ENCODE assay signal across 20 mouse cellular contexts in the genomic region with DNA sequence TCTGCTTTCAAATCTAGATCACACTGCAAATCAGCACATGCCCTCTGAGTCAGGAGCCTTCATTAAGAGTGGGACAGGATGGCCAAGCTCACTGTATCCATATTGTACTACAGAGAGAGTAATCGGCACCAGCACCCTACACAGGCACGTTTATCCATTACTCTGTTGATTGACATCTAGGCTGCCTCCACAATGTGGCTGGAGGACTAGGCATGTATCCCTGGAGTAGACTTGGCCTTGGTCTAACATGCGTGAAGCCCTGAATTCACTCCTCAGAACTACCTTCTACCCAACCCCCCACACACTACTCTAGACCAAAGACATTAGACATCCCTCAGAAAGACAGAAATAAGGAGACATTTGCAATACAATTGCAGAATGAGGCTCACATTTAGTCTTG.
A peak's percentile ranks its signal among the peaks of the same experiment; 100 is the strongest.
DNase-seq lines count a peak whose midpoint lies in the region; ATAC-seq and TF ChIP-seq lines count a peak whose summit lies in the region.
"Had no signal": no experiment of that assay in that cellular context is flagged by ENCODE, and none has a peak within 500 bp of the region (broad histone marks: within the 10 kb centered on the region; RNA-seq: fewer than 3 reads in every experiment).

No protein-coding gene starts in this region.

- no peaks in the 10 kb centered on the region for H3K27me3 ChIP-seq in forebrain, embryonic 13.5 days
- H3K27me3 ChIP-seq in forebrain, embryonic 10.5 days (ENCODE audit: poor library complexity, severe bottlenecking), result no peaks in the 10 kb centered on the region
- no peaks in the 10 kb centered on the region for H3K27me3 ChIP-seq in hindbrain, embryonic 14.5 days (ENCODE audit: control insufficient read depth, insufficient read depth, low read length)
- H3K27me3 ChIP-seq in hindbrain, embryonic 10.5 days (ENCODE audit: insufficient read depth, poor library complexity, severe bottlenecking), result no peaks in the 10 kb centered on the region
- H3K27me3 ChIP-seq: embryonic facial prominence, embryonic 15.5 days; Patski had no signal

- H3K27ac ChIP-seq in forebrain, embryonic 13.5 days, result no peak overlapping the region
- no peak overlapping the region for H3K27ac ChIP-seq in forebrain, embryonic 10.5 days
- no peak overlapping the region for H3K27ac ChIP-seq in hindbrain, embryonic 14.5 days
- H3K27ac ChIP-seq in hindbrain, embryonic 10.5 days, result no peak overlapping the region
- peak overlapping the region; percentile 45 for H3K27ac ChIP-seq in left cerebral cortex, adult 2 months
- 0 out of 2 replicates have a peak overlapping the region, but pooled peaks have one; percentile 0 for H3K27ac ChIP-seq in cortical plate, adult 2 months (ENCODE audit: insufficient read depth, low read length)
- H3K27ac ChIP-seq: embryonic facial prominence, embryonic 10.5 days; embryonic facial prominence, embryonic 15.5 days; liver, embryonic 14.5 days had no signal

- H3K4me3 ChIP-seq in forebrain, embryonic 13.5 days, result no peak overlapping the region
- no peak overlapping the region for H3K4me3 ChIP-seq in forebrain, embryonic 10.5 days
- H3K4me3 ChIP-seq in hindbrain, embryonic 14.5 days (replicated peaks; ENCODE audit: low read length), result no peak overlapping the region
- H3K4me3 ChIP-seq in hindbrain, embryonic 10.5 days, result no peak overlapping the region
- H3K4me3 ChIP-seq in left cerebral cortex, adult 2 months, result no peak overlapping the region
- H3K4me3 ChIP-seq in cortical plate, adult 2 months (ENCODE audit: insufficient read depth, low read length), result no peak overlapping the region
- H3K4me3 ChIP-seq: embryonic facial prominence, embryonic 10.5 days; embryonic facial prominence, embryonic 15.5 days had no signal

- intact Hi-C loops in left cerebral cortex, adult 2 months (cut with DNase I), result no loop called here

- H3K36me3 ChIP-seq in forebrain, embryonic 13.5 days (ENCODE audit: poor library complexity, severe bottlenecking), result no peaks in the 10 kb centered on the region
- H3K36me3 ChIP-seq in forebrain, embryonic 10.5 days (replicated peaks), result no peaks in the 10 kb centered on the region
- no peaks in the 10 kb centered on the region for H3K36me3 ChIP-seq in hindbrain, embryonic 14.5 days (replicated peaks; ENCODE audit: control insufficient read depth, insufficient read depth)
- no peaks in the 10 kb centered on the region for H3K36me3 ChIP-seq in hindbrain, embryonic 10.5 days
- H3K36me3 ChIP-seq: embryonic facial prominence, embryonic 10.5 days; embryonic facial prominence, embryonic 15.5 days had no signal

- no peak overlapping the region for H3K9ac ChIP-seq in forebrain, embryonic 13.5 days
- no peak overlapping the region for H3K9ac ChIP-seq in hindbrain, embryonic 14.5 days
- H3K9ac ChIP-seq: embryonic facial prominence, embryonic 15.5 days; liver, embryonic 14.5 days had no signal

- WGBS in forebrain, embryonic 13.5 days, result 72% methylated on average over 3 of the region's 3 CpGs
- WGBS in forebrain, embryonic 10.5 days, result 92% methylated on average over 3 of the region's 3 CpGs
- 69% methylated on average over 3 of the region's 3 CpGs for WGBS in hindbrain, embryonic 14.5 days
- WGBS in hindbrain, embryonic 10.5 days, result 89% methylated on average over 3 of the region's 3 CpGs

- H3K4me1 ChIP-seq in forebrain, embryonic 13.5 days, result 0 out of 2 replicates have a peak, but pooled peaks cover 9% of the 10 kb centered on the region
- H3K4me1 ChIP-seq in forebrain, embryonic 10.5 days, result no peaks in the 10 kb centered on the region; the same call in 1 of the 2 replicates
- H3K4me1 ChIP-seq in hindbrain, embryonic 14.5 days (replicated peaks; ENCODE audit: control insufficient read depth, insufficient read depth, low read length), result no peaks in the 10 kb centered on the region
- no peaks in the 10 kb centered on the region for H3K4me1 ChIP-seq in hindbrain, embryonic 10.5 days (replicated peaks)
- H3K4me1 ChIP-seq in cortical plate, adult 2 months (ENCODE audit: control insufficient read depth, insufficient read depth, low read length), result peaks cover 11% of the 10 kb centered on the region
- H3K4me1 ChIP-seq: embryonic facial prominence, embryonic 10.5 days; embryonic facial prominence, embryonic 15.5 days had no signal

- no peak overlapping the region for H3K4me2 ChIP-seq in forebrain, embryonic 13.5 days
- H3K4me2 ChIP-seq in hindbrain, embryonic 14.5 days (replicated peaks), result no peak overlapping the region
- H3K4me2 ChIP-seq: embryonic facial prominence, embryonic 15.5 days had no signal

- no peak for TF ChIP-seq POLR2A in cortical plate, adult 2 months (IDR thresholded peaks at IDR 0.05; ENCODE audit: extremely low read depth, insufficient read depth, low read length)

- DNase-seq in forebrain, embryonic 10.5 days (ENCODE audit: extremely low spot score, low spot score), result no peak
- no peak for DNase-seq in hindbrain, embryonic 14.5 days (ENCODE audit: low spot score)
- no peak for DNase-seq in hindbrain, embryonic 10.5 days (ENCODE audit: low spot score)
- DNase-seq in left cerebral cortex, adult 2 months (ENCODE audit: extremely low spot score in 1 of 2, low spot score in 2 of 2), result no peak
- DNase-seq in left cerebral cortex, adult 18-20 months (ENCODE audit: low spot score in 2 of 2), result no peak
- DNase-seq in gastrocnemius, adult 8-10 months (ENCODE audit: low spot score in 2 of 2), result no peak
- DNase-seq: adrenal gland, postnatal 10 days; kidney, adult 9 months; kidney, postnatal 14 days; liver; lung, adult 2 months; midbrain, embryonic 14.5 days; thymus, postnatal 4 days had no signal

- ATAC-seq in forebrain, embryonic 13.5 days, result peak; percentile 55; the same call in 1 of the 2 replicates
- ATAC-seq in hindbrain, embryonic 14.5 days (ENCODE audit: low FRiP score), result peak; percentile 17; the same call in 1 of the 2 replicates
- ATAC-seq: intestine, postnatal 0 days; Patski had no signal

- no peak for TF ChIP-seq CTCF in left cerebral cortex, adult 2 months (IDR thresholded peaks at IDR 0.05)
- TF ChIP-seq CTCF in cortical plate, adult 2 months (IDR thresholded peaks at IDR 0.05; ENCODE audit: extremely low read depth, insufficient read depth, low read length), result no peak

- H3K9me3 ChIP-seq in forebrain, embryonic 13.5 days (replicated peaks), result no peaks in the 10 kb centered on the region
- H3K9me3 ChIP-seq in forebrain, embryonic 10.5 days, result no peaks in the 10 kb centered on the region
- H3K9me3 ChIP-seq in hindbrain, embryonic 14.5 days (ENCODE audit: control insufficient read depth, low read length), result no peaks in the 10 kb centered on the region
- H3K9me3 ChIP-seq in hindbrain, embryonic 10.5 days, result no peaks in the 10 kb centered on the region
- H3K9me3 ChIP-seq: embryonic facial prominence, embryonic 10.5 days; embryonic facial prominence, embryonic 15.5 days had no signal

Comparison
In these comparisons a context has a peak if more than half of its experiments do, and no peak if none do; other contexts are left out.
1. H3K27ac ChIP-seq: peak in left cerebral cortex, adult 2 months (single experiment) and cortical plate, adult 2 months (single experiment); none in forebrain, embryonic 13.5 days (single experiment), forebrain, embryonic 10.5 days (single experiment), hindbrain, embryonic 14.5 days (single experiment) and hindbrain, embryonic 10.5 days (single experiment).